Mouse (Mus musculus) limb, embryonic 10.5 days (tissue): ENCODE data around the gene Zfp541. TPM values are rescaled to one million over a fixed set of nuclear protein-coding genes. Genes with fewer than 3 reads are reported as not detected.

Experiments used
- DNase-seq: peaks from one replicate; pipeline ENCODE4 v3.0.0-alpha.2; 2017; ENCODE audit warnings: low spot score
- H3K27ac ChIP-seq: fragments of 300-500 bp; sonication (generic); 2 replicates; pipeline ENCODE4 v1.5.1; 2016; ENCODE audit warnings: mild to moderate bottlenecking
- H3K27me3 ChIP-seq: fragments of 300-500 bp; sonication (generic); 2 replicates; pipeline ENCODE4 v1.6.1; 2016; ENCODE audit warnings: low read depth, mild to moderate bottlenecking; ENCODE audit not compliant: poor library complexity, severe bottlenecking
- H3K36me3 ChIP-seq: fragments of 300-500 bp; sonication (generic); 2 replicates; pipeline ENCODE4 v1.6.1; 2016; ENCODE audit warnings: mild to moderate bottlenecking, moderate library complexity
- H3K4me1 ChIP-seq: fragments of 300-500 bp; sonication (generic); 2 replicates; pipeline ENCODE4 v1.6.1; 2016
- H3K4me3 ChIP-seq: fragments of 300-500 bp; sonication (generic); 2 replicates; pipeline ENCODE4 v1.5.1; 2016; ENCODE audit warnings: mild to moderate bottlenecking, moderate library complexity
- H3K9me3 ChIP-seq: fragments of 300-500 bp; sonication (generic); replicated peaks from 2 replicates; pipeline ENCODE4 v1.6.1; 2016; ENCODE audit warnings: mild to moderate bottlenecking
- WGBS: fragments of 180-500 bp; shearing (Covaris S2); methylation state at CpG from one replicate; pipeline ENCODE4 v1.1.7; 2016; 5-methylcytosine and 5-hydroxymethylcytosine counted together
- polyA plus RNA-seq: library from polyadenylated mRNA; unstranded; fragments of >200 nt; fragmentation: Nextera tagmentation; extraction: Ambion mirVana; gene quantifications from 2 replicates; pipeline ENCODE4 v1.2.1, GENCODE M21; 2016

Gene Zfp541
- polyA plus RNA-seq, 1 experiment from 2014 or later = not detected

DNA sequence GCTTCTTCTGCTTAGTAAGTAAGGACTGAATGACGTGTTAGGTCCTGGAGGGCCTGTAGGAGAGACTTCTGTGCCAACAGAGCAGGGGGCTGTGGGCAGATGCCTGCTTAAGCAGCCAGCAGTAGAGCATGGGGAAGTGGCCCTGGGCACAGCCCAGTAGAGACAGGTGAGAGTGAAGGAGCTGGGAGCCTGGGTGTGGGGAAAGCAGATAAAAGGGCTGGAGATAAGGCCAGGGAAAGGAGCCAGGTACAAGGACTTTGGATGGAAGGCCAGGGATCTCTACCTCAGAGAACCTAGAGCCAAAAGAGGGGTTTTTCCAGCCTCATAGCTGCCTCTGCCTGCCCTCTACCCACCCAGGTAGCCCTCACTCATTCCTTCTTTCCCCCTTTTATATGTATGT is 28.6 kb upstream of the Zfp541 start:
- no peaks in the 10 kb centered on the region for H3K9me3 ChIP-seq
- no peak for DNase-seq
- no peak overlapping the region for H3K27ac ChIP-seq
- H3K36me3 ChIP-seq = peaks cover 43% of the 10 kb centered on the region
- WGBS = 95% methylated on average over 1 of the region's 1 CpGs
- H3K27me3 ChIP-seq = no peaks in the 10 kb centered on the region
- H3K4me1 ChIP-seq = no peaks in the 10 kb centered on the region; the same call in 1 of the 2 replicates
- H3K4me3 ChIP-seq = no peak overlapping the region

GRCm38 (mm10) chr7:16033580-16034461 is 27.8 kb upstream of the Zfp541 start:
- 91% methylated on average over 8 of the region's 8 CpGs for WGBS

GRCm38 (mm10) chr7:16036972-16037371 is 24.6 kb upstream of the Zfp541 start:
- Histone ChIP-seq H3K36me3 (peaks cover 20% of the 10 kb centered on the region), H3K27ac (no peak overlapping the region), H3K4me3 (no peak overlapping the region), H3K9me3 (no peaks in the 10 kb centered on the region), H3K27me3 (no peaks in the 10 kb centered on the region), H3K4me1 (no peaks in the 10 kb centered on the region)
- no peak for DNase-seq
- WGBS = 84% methylated on average over 6 of the region's 6 CpGs

More at GRCm38 (mm10) chr7:16033580-16034461, 27.8 kb upstream of the Zfp541 start:
- H3K27ac ChIP-seq = no peak overlapping the region
- H3K27me3 ChIP-seq = no peaks in the 10 kb centered on the region
- H3K9me3 ChIP-seq = no peaks in the 10 kb centered on the region
- H3K4me3 ChIP-seq = no peak overlapping the region
- H3K36me3 ChIP-seq = peaks cover 36% of the 10 kb centered on the region
- H3K4me1 ChIP-seq = no peaks in the 10 kb centered on the region; the same call in 1 of the 2 replicates
- no peak for DNase-seq

GRCm38 (mm10) chr7:16039363-16039762 is 22.3 kb upstream of the Zfp541 start:
- Histone ChIP-seq H3K27me3 (no peaks in the 10 kb centered on the region), H3K9me3 (no peaks in the 10 kb centered on the region), H3K4me3 (no peak overlapping the region), H3K36me3 (peaks cover 21% of the 10 kb centered on the region), H3K27ac (no peak overlapping the region), H3K4me1 (peaks cover 13% of the 10 kb centered on the region)
- 92% methylated on average over 5 of the region's 5 CpGs for WGBS
- no peak for DNase-seq

GRCm38 (mm10) chr7:16041208-16041607 is 20.4 kb upstream of the Zfp541 start:
- Histone ChIP-seq H3K27me3 (no peaks in the 10 kb centered on the region), H3K4me1 (peaks cover 32% of the 10 kb centered on the region), H3K27ac (no peak overlapping the region), H3K4me3 (no peak overlapping the region), H3K9me3 (no peaks in the 10 kb centered on the region), H3K36me3 (peaks cover 21% of the 10 kb centered on the region)
- DNase-seq = no peak
- 93% methylated on average over 2 of the region's 2 CpGs for WGBS

- H3K4me1 ChIP-seq = peaks cover 33% of the 10 kb centered on the region
- 0 out of 2 replicates have a peak overlapping the region, but pooled peaks have one; percentile 81 for H3K4me3 ChIP-seq
- peak overlapping the region; percentile 93 for H3K27ac ChIP-seq
- no peak for DNase-seq
- no peaks in the 10 kb centered on the region for H3K27me3 ChIP-seq
- WGBS = 88% methylated on average over 10 of the region's 10 CpGs
- no peaks in the 10 kb centered on the region for H3K9me3 ChIP-seq
- H3K36me3 ChIP-seq = peaks cover 21% of the 10 kb centered on the region
Observed at GRCm38 (mm10) chr7:16042850-16043775, 18.5 kb upstream of the Zfp541 start.

DNA sequence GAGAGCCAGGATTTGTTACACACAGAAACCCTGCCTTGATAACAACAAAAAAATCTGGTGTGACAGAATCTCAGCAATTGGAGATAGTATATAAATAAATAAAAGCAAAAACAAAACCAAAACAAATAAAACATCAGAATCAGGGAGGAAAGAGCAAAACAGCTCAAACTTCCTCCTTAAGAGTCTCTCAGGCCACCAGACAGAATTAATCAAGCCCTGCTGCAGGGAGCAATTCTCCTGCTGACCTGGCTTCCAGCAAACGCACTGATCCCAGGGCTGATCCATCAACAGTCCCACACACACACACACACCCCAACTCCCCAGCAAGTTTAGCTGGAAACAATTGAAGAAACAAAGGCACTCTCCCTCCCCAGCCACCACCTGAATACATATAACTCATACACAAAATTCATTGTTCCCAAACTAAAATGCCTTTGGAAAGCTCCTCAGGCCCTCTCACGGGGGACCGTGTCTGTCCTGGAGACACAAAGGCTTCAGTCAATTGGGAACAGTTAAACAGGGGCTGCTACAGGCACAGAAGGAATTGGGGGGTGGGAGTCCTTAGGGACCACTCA is 17.7 kb upstream of the Zfp541 start:
- DNase-seq = peak; percentile 57
- Histone ChIP-seq H3K9me3 (no peaks in the 10 kb centered on the region), H3K4me3 (peak overlapping the region; percentile 81), H3K36me3 (peaks cover 21% of the 10 kb centered on the region), H3K4me1 (peaks cover 36% of the 10 kb centered on the region), H3K27me3 (no peaks in the 10 kb centered on the region), H3K27ac (peak overlapping the region; percentile 93)
- 30% methylated on average over 3 of the region's 3 CpGs for WGBS

DNA sequence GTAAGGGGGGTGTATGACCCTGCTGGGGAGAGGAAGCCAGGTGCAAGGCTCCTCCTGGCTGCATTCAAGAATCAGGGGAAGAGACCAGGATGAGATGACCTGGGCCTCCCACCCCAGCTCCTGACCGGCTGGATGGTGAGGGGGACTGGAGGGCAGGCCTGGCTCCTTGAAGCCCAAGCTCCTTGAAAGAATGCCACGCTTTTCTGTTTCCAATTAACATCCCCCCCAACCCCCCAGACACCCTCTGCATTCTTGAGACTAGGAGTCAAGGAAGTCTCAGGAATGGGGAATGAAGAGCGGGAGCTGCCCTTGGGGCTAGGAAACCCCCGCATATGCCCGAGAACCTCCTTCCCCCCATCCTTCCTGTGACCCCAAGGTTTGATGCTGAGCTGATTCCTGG is 17.1 kb upstream of the Zfp541 start:
- Histone ChIP-seq H3K27me3 (no peaks in the 10 kb centered on the region), H3K4me1 (peaks cover 42% of the 10 kb centered on the region), H3K27ac (peak overlapping the region; percentile 93), H3K9me3 (no peaks in the 10 kb centered on the region), H3K36me3 (peaks cover 16% of the 10 kb centered on the region), H3K4me3 (peak overlapping the region; percentile 81)
- peak; percentile 72 for DNase-seq
- 7% methylated on average over 5 of the region's 5 CpGs for WGBS

DNA sequence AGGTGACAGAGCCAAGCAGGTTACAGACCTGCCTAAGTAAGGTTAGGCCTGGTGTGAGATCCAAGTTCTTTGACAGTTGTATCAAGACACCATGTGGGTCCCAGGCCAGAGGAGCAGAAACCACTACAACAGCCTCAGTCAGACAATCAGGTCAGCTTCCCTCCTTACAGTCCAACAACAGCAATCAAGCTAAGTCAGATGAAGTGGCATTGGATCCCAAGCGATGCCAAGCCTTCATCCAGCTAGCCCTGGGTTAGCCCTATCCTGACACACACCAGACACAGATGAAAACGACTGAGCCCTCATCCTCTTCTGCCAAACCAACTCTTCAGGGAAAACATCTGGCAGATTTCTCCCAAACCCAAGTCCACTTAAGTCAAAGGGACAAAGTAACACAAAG is 16.1 kb upstream of the Zfp541 start:
- 41% methylated on average over 2 of the region's 2 CpGs for WGBS
- Histone ChIP-seq H3K27ac (peak overlapping the region; percentile 93), H3K9me3 (no peaks in the 10 kb centered on the region), H3K27me3 (no peaks in the 10 kb centered on the region), H3K4me3 (peak overlapping the region; percentile 81), H3K36me3 (peaks cover 16% of the 10 kb centered on the region), H3K4me1 (peaks cover 49% of the 10 kb centered on the region)
- DNase-seq = no peak

DNA sequence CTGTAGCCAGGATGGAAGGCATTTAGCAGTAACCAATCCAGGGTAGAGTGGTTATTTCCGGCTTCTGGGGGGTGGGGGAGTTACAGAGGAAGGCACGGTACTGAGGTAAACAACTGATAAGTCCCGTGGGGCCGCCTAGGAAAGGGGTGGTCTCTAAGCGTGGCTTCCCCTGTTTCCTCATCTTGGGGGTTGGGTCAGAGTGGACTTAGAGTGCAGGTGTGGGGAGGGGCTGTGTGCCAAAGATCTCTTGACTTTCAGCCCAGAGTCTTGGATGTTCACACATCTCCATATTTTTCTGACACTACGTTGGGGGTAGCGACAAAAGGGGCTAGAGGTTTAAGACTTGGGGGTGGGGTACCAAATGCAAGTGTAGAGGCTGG is 15.5 kb upstream of the Zfp541 start:
- Histone ChIP-seq H3K36me3 (peaks cover 16% of the 10 kb centered on the region), H3K27me3 (no peaks in the 10 kb centered on the region), H3K4me1 (peaks cover 49% of the 10 kb centered on the region), H3K27ac (peak overlapping the region; percentile 93), H3K4me3 (peak overlapping the region; percentile 81), H3K9me3 (no peaks in the 10 kb centered on the region)
- DNase-seq = peak; percentile 65
- WGBS = 2% methylated on average over 7 of the region's 7 CpGs

DNA sequence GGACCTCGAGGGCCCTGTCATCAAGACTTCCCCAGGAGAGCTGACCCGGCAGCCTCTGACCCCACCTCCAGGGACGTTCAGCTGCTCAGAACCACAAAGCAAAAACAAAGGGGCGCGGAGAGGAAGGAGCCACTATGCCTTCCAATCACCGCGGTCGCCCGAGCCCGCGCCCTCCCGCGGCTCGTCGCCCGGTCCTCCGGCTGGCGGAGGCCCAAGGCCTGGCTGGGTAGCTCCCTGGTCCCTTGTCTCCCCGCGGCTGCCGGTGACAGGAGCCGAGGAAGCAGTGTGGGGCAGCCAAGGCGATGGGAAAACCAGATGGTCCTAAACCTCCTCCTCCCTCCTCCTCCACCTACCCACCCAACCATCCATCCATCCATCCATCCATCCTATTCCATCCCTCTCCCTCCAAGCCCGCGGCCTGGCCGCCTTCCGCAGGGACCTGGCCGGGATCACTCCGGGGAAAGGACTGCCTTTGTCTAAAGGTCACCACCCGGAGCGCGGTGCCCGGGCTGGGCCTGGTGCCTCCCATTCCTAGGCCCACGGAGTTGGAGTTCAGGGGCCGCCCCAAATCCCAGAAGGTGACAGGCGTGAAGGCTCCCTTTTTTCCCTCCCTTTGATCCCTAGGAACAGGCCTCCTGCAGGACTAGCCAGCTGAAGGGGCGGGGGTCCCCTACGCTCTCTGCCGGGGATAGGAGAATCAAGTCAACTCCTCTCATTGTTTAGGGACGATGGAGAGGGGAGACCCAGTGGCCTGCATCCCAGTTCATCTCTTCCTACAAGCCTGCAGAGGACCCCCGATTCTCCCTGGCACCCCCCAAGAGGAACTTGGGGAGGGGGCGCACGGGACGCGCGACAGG is 14.9 kb upstream of the Zfp541 start:
- Histone ChIP-seq H3K36me3 (peaks cover 15% of the 10 kb centered on the region), H3K9me3 (no peaks in the 10 kb centered on the region), H3K4me1 (peaks cover 49% of the 10 kb centered on the region), H3K27ac (peak overlapping the region; percentile 93), H3K27me3 (no peaks in the 10 kb centered on the region), H3K4me3 (peak overlapping the region; percentile 81)
- under 1% methylated on average over 46 of the region's 46 CpGs for WGBS
- DNase-seq = peak; percentile 77
